Mouse (Mus musculus): ENCODE results near the gene Mink1. TPM values are rescaled to one million over a fixed set of nuclear protein-coding genes. Genes with fewer than 3 reads are reported as not detected.

The Mink1 gene
- polyA plus RNA-seq, 1 experiment from 2014 or later, result 12.1 TPM

DNA sequence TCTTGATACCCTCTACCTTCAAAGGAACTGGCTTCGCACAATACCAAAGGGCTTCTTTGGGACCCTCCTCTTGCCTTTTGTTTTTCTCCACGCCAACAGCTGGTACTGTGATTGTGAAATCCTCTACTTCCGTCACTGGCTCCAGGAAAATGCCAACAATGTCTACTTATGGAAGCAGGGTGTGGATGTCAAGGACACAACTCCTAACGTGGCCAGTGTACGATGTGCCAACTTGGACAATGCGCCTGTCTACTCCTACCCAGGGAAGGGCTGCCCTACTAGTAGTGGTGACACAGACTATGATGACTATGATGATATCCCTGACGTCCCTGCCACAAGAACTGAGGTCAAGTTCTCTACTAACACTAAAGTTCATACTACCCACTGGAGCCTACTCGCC lies 77.3 kb downstream of the Mink1 start:
- DNase-seq (ENCODE audit: low spot score) (no peak), ATAC-seq (replicated peaks; ENCODE audit: low FRiP score, low read depth) (no peak)
- WGBS, result 79% methylated on average over 8 of the region's 8 CpGs

DNA sequence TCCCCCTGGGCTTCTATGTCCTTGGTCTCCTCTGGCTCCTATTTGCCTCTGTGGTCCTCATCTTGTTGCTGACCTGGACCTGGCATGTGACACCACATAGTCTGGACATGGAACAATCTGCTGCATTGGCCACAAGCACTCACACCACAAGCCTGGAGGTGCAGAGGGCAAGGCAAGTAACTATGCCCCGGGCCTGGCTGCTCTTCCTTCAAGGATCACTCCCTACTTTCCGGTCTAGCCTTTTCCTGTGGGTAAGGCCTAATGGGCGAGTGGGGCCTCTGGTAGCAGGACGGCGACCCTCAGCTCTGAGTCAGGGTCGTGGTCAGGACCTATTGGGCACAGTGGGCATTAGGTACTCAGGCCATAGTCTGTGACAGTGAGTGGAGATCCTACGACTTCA lies 78.6 kb downstream of the Mink1 start:
- WGBS, result 79% methylated on average over 7 of the region's 7 CpGs
- ATAC-seq (replicated peaks; ENCODE audit: low FRiP score, low read depth), result no peak

More for the DNA sequence above, 77.3 kb downstream of the Mink1 start:
- H3K4me1 ChIP-seq (replicated peaks; ENCODE audit: insufficient read depth, low read length), result peaks cover under 1% of the 10 kb centered on the region; the same call in 1 of the 2 replicates
- H3K9ac ChIP-seq (ENCODE audit: low read depth, low read length), result no peak overlapping the region
- H3K4me2 ChIP-seq (ENCODE audit: low read length), result no peak overlapping the region
- no peaks in the 10 kb centered on the region for H3K27me3 ChIP-seq (ENCODE audit: insufficient read depth, low read length)
- H3K27ac ChIP-seq, result no peak overlapping the region
- H3K4me3 ChIP-seq (replicated peaks; ENCODE audit: low read depth, low read length), result no peak overlapping the region
- peaks cover 11% of the 10 kb centered on the region for H3K36me3 ChIP-seq (ENCODE audit: insufficient read depth, low read length)
- H3K9me3 ChIP-seq (replicated peaks; ENCODE audit: low read length), result no peaks in the 10 kb centered on the region
- no peak for TF ChIP-seq CTCF (IDR thresholded peaks at IDR 0.05; ENCODE audit: low read depth)

DNA sequence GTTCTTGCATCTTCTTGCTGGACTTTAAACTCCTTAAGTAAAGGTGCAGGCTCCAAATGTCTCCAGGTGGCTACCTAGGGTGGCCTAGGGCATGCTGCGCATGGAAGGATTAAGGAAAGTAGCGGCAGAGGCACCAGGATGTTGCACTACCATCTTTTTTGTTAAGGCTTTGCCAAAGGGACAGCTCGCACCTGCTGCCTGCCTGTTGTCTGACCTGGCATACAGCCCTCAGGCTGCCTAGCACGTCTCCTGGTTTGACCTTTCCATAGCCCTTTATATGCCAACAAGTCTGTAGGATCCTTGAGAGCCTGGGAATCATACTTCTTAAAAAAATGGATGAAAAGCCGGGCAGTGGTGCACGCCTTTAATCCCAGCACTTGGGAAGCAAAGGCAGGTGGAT lies 80.4 kb downstream of the Mink1 start:
- no peak overlapping the region for H3K27ac ChIP-seq
- H3K9me3 ChIP-seq (replicated peaks; ENCODE audit: low read length), result no peaks in the 10 kb centered on the region
- H3K4me2 ChIP-seq (ENCODE audit: low read length), result no peak overlapping the region
- no peak for ATAC-seq (replicated peaks; ENCODE audit: low FRiP score, low read depth)
- H3K4me1 ChIP-seq (replicated peaks; ENCODE audit: insufficient read depth, low read length), result peaks cover 8% of the 10 kb centered on the region; the same call in 1 of the 2 replicates
- no peaks in the 10 kb centered on the region for H3K27me3 ChIP-seq (ENCODE audit: insufficient read depth, low read length)
- TF ChIP-seq CTCF (IDR thresholded peaks at IDR 0.05; ENCODE audit: low read depth), result no peak
- peaks cover 16% of the 10 kb centered on the region for H3K36me3 ChIP-seq (ENCODE audit: insufficient read depth, low read length)
- H3K9ac ChIP-seq (ENCODE audit: low read depth, low read length), result no peak overlapping the region
- H3K4me3 ChIP-seq (replicated peaks; ENCODE audit: low read depth, low read length), result no peak overlapping the region
- WGBS, result 90% methylated on average over 6 of the region's 6 CpGs
- no peak for DNase-seq (ENCODE audit: low spot score)

More for the DNA sequence above, 78.6 kb downstream of the Mink1 start:
- Histone ChIP-seq H3K4me1 (replicated peaks; ENCODE audit: insufficient read depth, low read length) (peaks cover 8% of the 10 kb centered on the region; the same call in 1 of the 2 replicates), H3K9me3 (replicated peaks; ENCODE audit: low read length) (no peaks in the 10 kb centered on the region), H3K27me3 (ENCODE audit: insufficient read depth, low read length) (no peaks in the 10 kb centered on the region), H3K36me3 (ENCODE audit: insufficient read depth, low read length) (peaks cover 16% of the 10 kb centered on the region), H3K4me3 (replicated peaks; ENCODE audit: low read depth, low read length) (no peak overlapping the region), H3K27ac (no peak overlapping the region), H3K4me2 (ENCODE audit: low read length) (no peak overlapping the region), H3K9ac (ENCODE audit: low read depth, low read length) (no peak overlapping the region)
- no peak for TF ChIP-seq CTCF (IDR thresholded peaks at IDR 0.05; ENCODE audit: low read depth)
- no peak for DNase-seq (ENCODE audit: low spot score)

DNA sequence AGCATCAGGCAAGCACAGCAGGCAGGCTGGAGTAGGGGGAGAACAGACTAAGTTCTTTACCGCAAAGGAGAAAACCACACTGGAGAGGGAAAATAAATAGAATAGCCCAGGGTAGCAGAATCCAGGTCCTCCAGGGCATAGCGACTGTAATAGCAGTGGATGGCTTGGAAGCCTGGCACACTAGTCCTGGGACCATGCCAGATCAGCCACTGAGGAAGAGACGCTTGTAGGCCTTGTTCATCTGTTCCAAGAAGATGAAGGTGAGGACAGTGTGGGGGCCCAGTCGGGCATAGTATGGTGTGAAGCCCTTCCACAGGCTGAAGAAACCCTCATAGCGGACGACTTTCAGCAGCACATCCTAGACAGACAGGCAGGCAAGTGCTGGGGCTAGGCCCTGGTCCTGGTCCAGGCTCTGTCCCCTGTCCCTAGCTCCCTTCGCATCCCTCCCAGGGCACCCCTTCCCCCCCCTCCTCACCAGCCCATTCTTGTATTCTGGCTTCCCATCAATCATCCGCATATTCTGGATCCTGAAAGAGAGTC lies 82.0 kb downstream of the Mink1 start:
- no peak overlapping the region for H3K4me3 ChIP-seq (replicated peaks; ENCODE audit: low read depth, low read length)
- WGBS, result 97% methylated on average over 8 of the region's 8 CpGs
- H3K9ac ChIP-seq (ENCODE audit: low read depth, low read length), result no peak overlapping the region
- DNase-seq (ENCODE audit: low spot score) (no peak), ATAC-seq (replicated peaks; ENCODE audit: low FRiP score, low read depth) (no peak)
- peaks cover 29% of the 10 kb centered on the region for H3K36me3 ChIP-seq (ENCODE audit: insufficient read depth, low read length)
- no peak for TF ChIP-seq CTCF (IDR thresholded peaks at IDR 0.05; ENCODE audit: low read depth)
- H3K9me3 ChIP-seq (replicated peaks; ENCODE audit: low read length), result no peaks in the 10 kb centered on the region
- no peak overlapping the region for H3K27ac ChIP-seq
- H3K4me2 ChIP-seq (ENCODE audit: low read length), result no peak overlapping the region
- H3K27me3 ChIP-seq (ENCODE audit: insufficient read depth, low read length), result no peaks in the 10 kb centered on the region
- H3K4me1 ChIP-seq (replicated peaks; ENCODE audit: insufficient read depth, low read length), result peaks cover 8% of the 10 kb centered on the region; the same call in 1 of the 2 replicates

DNA sequence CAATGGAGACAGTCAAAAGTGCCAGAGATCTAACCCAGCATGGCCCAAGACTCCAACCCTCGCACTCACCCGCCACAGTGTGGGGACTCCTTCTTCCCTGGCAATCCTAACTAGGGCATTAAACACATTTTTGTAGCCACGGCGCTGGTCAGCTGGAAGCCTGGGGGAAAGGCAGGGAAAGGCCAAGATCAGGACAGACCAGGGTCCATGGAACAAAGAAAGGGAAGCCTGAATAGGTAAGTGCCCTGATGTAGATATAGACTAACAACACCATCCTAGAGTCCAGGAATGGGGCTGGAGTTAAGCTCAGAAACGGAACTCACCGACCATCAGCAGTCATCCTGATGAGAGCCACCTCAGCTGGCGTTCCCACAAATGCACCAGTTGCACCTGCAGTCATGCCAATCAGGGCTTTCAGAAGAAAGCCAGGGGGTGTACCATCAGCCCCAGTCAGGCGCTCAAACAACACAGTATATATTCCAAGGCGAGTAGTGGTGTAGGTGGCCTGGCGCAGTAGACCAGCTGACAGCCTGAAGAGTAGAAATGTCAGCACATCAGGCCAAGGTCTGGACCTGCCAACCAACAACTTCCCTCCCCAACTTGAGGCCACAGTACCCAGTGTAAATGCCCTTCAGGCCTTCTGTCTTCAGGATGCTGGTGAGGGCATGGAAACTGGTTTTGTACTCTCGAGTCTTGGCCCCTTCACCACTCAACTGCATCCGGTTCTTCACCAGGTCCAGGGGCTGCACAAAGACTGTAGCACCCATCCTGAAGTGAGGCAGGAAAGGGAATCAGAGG lies 83.0 kb downstream of the Mink1 start:
- no peak for TF ChIP-seq CTCF (IDR thresholded peaks at IDR 0.05; ENCODE audit: low read depth)
- ATAC-seq (replicated peaks; ENCODE audit: low FRiP score, low read depth) (no peak), DNase-seq (ENCODE audit: low spot score) (no peak)
- peaks cover 8% of the 10 kb centered on the region; the same call in 1 of the 2 replicates for H3K4me1 ChIP-seq (replicated peaks; ENCODE audit: insufficient read depth, low read length)
- peak overlapping the region; percentile 75 for H3K4me2 ChIP-seq (ENCODE audit: low read length)
- peak overlapping the region; percentile 78 for H3K4me3 ChIP-seq (replicated peaks; ENCODE audit: low read depth, low read length)
- WGBS, result 88% methylated on average over 12 of the region's 12 CpGs
- peaks cover 39% of the 10 kb centered on the region for H3K36me3 ChIP-seq (ENCODE audit: insufficient read depth, low read length)
- H3K27me3 ChIP-seq (ENCODE audit: insufficient read depth, low read length), result no peaks in the 10 kb centered on the region
- H3K9ac ChIP-seq (ENCODE audit: low read depth, low read length), result peak overlapping the region; percentile 84
- no peaks in the 10 kb centered on the region for H3K9me3 ChIP-seq (replicated peaks; ENCODE audit: low read length)
- peak overlapping the region; percentile 89 for H3K27ac ChIP-seq

DNA sequence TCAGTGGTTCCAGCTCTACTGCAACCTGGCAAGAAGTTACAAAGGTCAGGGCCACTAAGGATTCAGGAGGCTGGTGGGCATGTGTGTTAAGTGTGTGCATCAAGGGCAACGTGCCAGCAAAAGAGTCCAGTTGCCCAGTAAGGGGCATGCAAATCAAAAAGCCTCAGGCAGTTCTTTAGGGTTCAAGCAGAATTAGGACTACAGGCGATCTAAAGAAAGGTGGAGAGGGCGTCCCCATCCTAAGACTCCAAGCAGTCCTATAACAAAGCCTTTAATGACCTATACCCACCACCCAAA lies 83.5 kb downstream of the Mink1 start:
- WGBS, result 7% methylated on average over 3 of the region's 3 CpGs
- H3K4me1 ChIP-seq (replicated peaks; ENCODE audit: insufficient read depth, low read length), result peaks cover 8% of the 10 kb centered on the region; the same call in 1 of the 2 replicates
- H3K9ac ChIP-seq (ENCODE audit: low read depth, low read length), result peak overlapping the region; percentile 84
- H3K27ac ChIP-seq, result peak overlapping the region; percentile 89
- TF ChIP-seq CTCF (IDR thresholded peaks at IDR 0.05; ENCODE audit: low read depth), result no peak
- H3K9me3 ChIP-seq (replicated peaks; ENCODE audit: low read length), result no peaks in the 10 kb centered on the region
- peak overlapping the region; percentile 75 for H3K4me2 ChIP-seq (ENCODE audit: low read length)
- H3K27me3 ChIP-seq (ENCODE audit: insufficient read depth, low read length), result no peaks in the 10 kb centered on the region
- ATAC-seq (replicated peaks; ENCODE audit: low FRiP score, low read depth), result peak; percentile 2
- peak overlapping the region; percentile 78 for H3K4me3 ChIP-seq (replicated peaks; ENCODE audit: low read depth, low read length)
- H3K36me3 ChIP-seq (ENCODE audit: insufficient read depth, low read length), result peaks cover 44% of the 10 kb centered on the region
- no peak for DNase-seq (ENCODE audit: low spot score)

Measured in kidney, postnatal 0 days (tissue).